Mouse (Mus musculus) stomach, embryonic 14.5 days (tissue): ENCODE results near the gene Adcy1. TPM values are rescaled to one million over a fixed set of nuclear protein-coding genes. Genes with fewer than 3 reads are reported as not detected.

Experiments
- ATAC-seq: fragments of 200-750 bp; cut with Nextera tagmentation; 2 replicates; pipeline ENCODE4 v1.8.0; 2017; ENCODE audit warnings: low read depth, moderate TSS enrichment; ENCODE audit not compliant: insufficient number of reproducible peaks, insufficient read depth, low FRiP score
- H3K27ac ChIP-seq: fragments of 300-500 bp; sonication (generic); 2 replicates; pipeline ENCODE4 v1.5.1; 2014; ENCODE audit warnings: mild to moderate bottlenecking, low read length, moderate library complexity, mixed read lengths
- H3K27me3 ChIP-seq: fragments of 300-500 bp; sonication (generic); 2 replicates; pipeline ENCODE4 v1.6.1; 2014; ENCODE audit warnings: low read length, control low read depth, mixed read lengths; ENCODE audit not compliant: control insufficient read depth, insufficient read depth
- H3K36me3 ChIP-seq: fragments of 300-500 bp; sonication (generic); 2 replicates; pipeline ENCODE4 v1.6.1; 2014; ENCODE audit warnings: mild to moderate bottlenecking, control low read depth, low read length, moderate library complexity, mixed read lengths; ENCODE audit not compliant: control insufficient read depth, insufficient read depth
- H3K4me1 ChIP-seq: fragments of 300-500 bp; sonication (generic); 2 replicates; pipeline ENCODE4 v1.6.1; 2014; ENCODE audit warnings: low read length, control low read depth, mixed read lengths; ENCODE audit not compliant: control insufficient read depth, insufficient read depth
- H3K4me2 ChIP-seq: fragments of 300-500 bp; sonication (generic); replicated peaks from 2 replicates; pipeline ENCODE4 v1.6.1; 2014; ENCODE audit warnings: low read depth, low read length, control low read depth
- H3K4me3 ChIP-seq: fragments of 300-500 bp; sonication (generic); 2 replicates; pipeline ENCODE4 v1.5.1; 2014; ENCODE audit warnings: low read depth, low read length, control low read depth
- H3K9ac ChIP-seq: fragments of 300-500 bp; sonication (generic); replicated peaks from 2 replicates; pipeline ENCODE4 v1.6.1; 2014; ENCODE audit warnings: low read depth, mild to moderate bottlenecking, control low read depth, low read length, moderate library complexity, mixed read lengths
- H3K9me3 ChIP-seq: fragments of 300-500 bp; sonication (generic); 2 replicates; pipeline ENCODE4 v1.6.1; 2016; ENCODE audit warnings: low read depth, low read length, control low read depth; ENCODE audit not compliant: control insufficient read depth
- WGBS: fragments of 180-500 bp; shearing (Covaris S2); extraction: QIAGEN DNeasy Blood & Tissue Kit; methylation state at CpG from one replicate; pipeline ENCODE4 v1.1.7; 2014; 5-methylcytosine and 5-hydroxymethylcytosine counted together
- polyA plus RNA-seq: library from polyadenylated mRNA; unstranded; fragments of >200 nt; fragmentation: Nextera tagmentation; extraction: Ambion mirVana; gene quantifications from 2 replicates; pipeline ENCODE4 v1.2.1, GENCODE M21; 2014

Adcy1 gene
- polyA plus RNA-seq, 1 experiment from 2014 or later: 4.4 TPM

DNA sequence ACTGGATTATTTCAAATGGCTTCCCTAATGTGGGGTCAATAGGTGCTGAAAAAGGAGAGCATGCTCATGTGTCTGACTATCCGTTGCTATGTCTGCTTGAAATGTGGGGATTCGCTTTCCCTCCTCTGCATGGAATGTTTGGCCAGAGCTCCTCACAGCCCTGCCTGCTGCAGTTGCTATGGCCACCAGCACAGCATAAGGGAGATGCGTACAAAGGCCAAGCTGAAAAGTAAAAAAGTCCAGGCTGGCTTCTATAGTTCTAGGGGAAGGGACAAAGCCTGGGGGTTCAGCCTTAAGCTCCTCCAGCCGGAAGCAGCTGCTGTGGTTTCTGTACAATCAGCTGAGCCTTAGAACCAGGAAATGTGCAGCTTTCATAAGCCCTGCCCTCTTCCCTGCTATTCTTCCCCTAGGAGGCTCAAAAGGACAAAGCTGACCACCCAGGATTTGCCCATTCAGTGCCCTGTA is 97.4 kb downstream of the Adcy1 start:
- WGBS: 13% methylated on average over 4 of the region's 4 CpGs
- H3K27me3 ChIP-seq: no peaks in the 10 kb centered on the region
- H3K4me3 ChIP-seq: no peak overlapping the region
- H3K9me3 ChIP-seq: no peaks in the 10 kb centered on the region
- H3K36me3 ChIP-seq: no peaks in the 10 kb centered on the region
- H3K9ac ChIP-seq: no peak overlapping the region
- peaks cover 14% of the 10 kb centered on the region for H3K4me1 ChIP-seq
- no peak overlapping the region for H3K4me2 ChIP-seq
- peak; percentile 80 for ATAC-seq
- peak overlapping the region; percentile 90 for H3K27ac ChIP-seq

DNA sequence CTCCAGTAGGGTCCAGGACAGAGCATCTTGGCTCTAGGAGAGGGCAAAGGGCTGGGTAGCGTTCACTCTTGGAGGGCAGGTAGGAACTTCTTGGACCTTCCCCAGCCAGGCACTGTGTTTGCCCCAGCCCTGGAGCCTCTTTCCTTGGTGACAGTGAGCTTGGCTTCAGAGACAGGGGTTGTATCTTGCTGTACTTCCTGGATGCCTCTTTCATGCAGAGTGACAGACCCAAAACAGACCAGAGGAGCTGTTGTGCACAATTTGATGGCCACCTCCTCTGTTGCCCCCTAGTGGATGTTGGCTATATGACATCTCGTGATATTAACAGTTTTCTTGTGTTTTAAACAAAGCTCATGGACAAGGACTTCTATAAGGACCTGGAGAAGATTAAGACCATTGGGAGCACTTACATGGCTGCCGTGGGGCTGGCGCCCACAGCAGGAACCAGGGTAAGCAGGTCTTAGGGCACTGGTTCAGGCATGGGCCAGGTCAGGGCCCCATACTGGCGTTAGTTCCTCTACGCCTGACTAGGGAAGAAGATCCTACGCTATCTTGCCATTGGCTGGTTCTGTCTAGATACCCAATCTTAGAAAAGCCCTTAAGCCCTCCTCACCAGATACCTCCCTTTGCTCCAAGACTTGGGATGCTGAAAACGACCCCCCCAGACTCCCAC is 98.3 kb downstream of the Adcy1 start:
- no peak for ATAC-seq
- Histone ChIP-seq H3K4me3 (no peak overlapping the region), H3K9me3 (no peaks in the 10 kb centered on the region), H3K9ac (no peak overlapping the region), H3K36me3 (no peaks in the 10 kb centered on the region), H3K27me3 (no peaks in the 10 kb centered on the region), H3K27ac (peak overlapping the region; percentile 82; the same call in 1 of the 2 replicates), H3K4me1 (peaks cover 14% of the 10 kb centered on the region), H3K4me2 (no peak overlapping the region)
- 84% methylated on average over 8 of the region's 8 CpGs for WGBS

DNA sequence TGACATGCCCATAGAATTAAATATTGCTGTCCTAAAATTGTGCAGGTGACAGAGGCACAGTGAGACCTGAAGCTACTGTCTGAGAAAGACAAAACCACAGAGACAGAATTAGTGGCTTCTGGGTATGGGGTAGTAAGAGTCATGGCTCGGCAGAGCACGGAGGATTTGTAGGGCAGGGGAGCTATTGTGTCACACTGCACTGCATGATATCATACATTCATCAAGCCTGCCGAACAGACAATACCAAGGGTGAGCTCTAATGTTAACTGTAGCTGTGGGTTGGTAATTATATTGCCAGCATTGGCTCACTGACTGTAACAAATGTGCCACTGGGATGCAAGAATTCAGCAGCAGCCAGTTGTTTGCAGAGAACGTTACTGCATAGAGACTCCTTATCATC is 101.1 kb downstream of the Adcy1 start:
- no peak overlapping the region for H3K9ac ChIP-seq
- no peaks in the 10 kb centered on the region for H3K9me3 ChIP-seq
- 78% methylated on average over 4 of the region's 4 CpGs for WGBS
- no peaks in the 10 kb centered on the region for H3K36me3 ChIP-seq
- ATAC-seq: no peak
- peaks cover 14% of the 10 kb centered on the region for H3K4me1 ChIP-seq
- H3K27me3 ChIP-seq: no peaks in the 10 kb centered on the region
- no peak overlapping the region for H3K4me2 ChIP-seq
- H3K27ac ChIP-seq: no peak overlapping the region
- H3K4me3 ChIP-seq: no peak overlapping the region

DNA sequence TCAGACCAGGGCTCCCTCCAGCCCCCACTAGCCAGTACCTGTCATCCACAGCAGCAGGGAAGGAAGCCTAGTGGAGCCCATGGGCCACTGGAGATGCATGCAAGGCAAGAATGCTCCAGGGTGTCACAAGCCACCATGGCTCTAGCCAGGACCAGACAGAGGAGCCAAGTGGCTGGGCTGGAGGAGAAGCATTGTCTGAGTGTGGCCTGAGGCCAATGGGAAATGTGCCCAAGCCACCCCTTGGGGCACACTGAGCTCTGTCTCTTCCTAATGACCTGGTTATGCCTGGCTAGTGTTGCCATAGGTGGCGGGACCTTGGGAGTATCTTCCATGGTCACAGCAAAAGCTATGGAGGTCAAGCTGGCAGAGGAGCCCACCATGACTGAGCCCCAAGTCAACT is 106.4 kb downstream of the Adcy1 start:
- Histone ChIP-seq H3K27ac (no peak overlapping the region), H3K27me3 (no peaks in the 10 kb centered on the region), H3K4me1 (no peaks in the 10 kb centered on the region), H3K4me3 (no peak overlapping the region), H3K36me3 (no peaks in the 10 kb centered on the region), H3K9me3 (no peaks in the 10 kb centered on the region), H3K4me2 (no peak overlapping the region), H3K9ac (no peak overlapping the region)
- no peak for ATAC-seq
- 94% methylated on average over 1 of the region's 1 CpGs for WGBS

DNA sequence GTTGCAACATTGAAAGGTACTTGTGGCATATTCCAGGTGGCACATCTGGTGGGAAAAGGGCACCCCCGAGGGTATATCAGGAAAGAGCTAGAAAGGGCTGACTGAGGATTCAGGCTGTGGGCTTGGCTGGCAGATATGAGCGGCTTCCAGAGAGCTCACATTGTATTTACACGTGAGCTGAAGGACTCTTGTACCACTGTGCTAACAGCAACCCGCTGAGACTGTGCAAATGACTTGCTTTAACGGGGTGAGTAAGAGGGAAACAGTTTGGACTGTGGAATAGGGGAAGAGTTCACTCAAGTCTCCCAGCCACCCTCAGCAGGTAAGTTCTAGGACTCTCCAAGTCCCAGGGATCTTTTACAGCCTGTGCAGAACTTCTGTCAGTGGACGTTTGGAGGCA is 110.4 kb downstream of the Adcy1 start:
- no peak overlapping the region for H3K27ac ChIP-seq
- H3K4me1 ChIP-seq: no peaks in the 10 kb centered on the region
- 82% methylated on average over 6 of the region's 6 CpGs for WGBS
- no peak overlapping the region for H3K9ac ChIP-seq
- H3K4me3 ChIP-seq: no peak overlapping the region
- no peak overlapping the region for H3K4me2 ChIP-seq
- H3K36me3 ChIP-seq: no peaks in the 10 kb centered on the region
- no peak for ATAC-seq
- no peaks in the 10 kb centered on the region for H3K9me3 ChIP-seq
- no peaks in the 10 kb centered on the region for H3K27me3 ChIP-seq

DNA sequence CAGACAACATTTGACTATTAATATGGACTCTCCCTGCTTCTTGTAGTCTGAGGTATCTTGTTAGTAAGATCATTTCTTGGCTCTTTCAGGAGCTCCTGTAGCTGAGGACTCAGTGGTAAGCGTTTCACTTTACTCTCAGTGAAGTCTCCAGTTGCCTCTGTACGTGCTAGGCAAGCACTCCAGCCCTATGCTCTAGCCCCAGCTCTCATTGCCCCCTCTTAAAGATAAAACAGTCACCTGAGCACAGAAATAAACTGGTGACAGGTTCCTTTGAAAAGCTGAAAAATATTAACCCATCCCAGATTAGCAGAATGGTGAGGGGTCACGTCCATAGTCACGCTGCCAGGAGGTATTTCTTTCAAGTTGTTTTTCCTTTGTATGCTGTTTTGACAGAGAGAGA is 115.4 kb downstream of the Adcy1 start:
- Histone ChIP-seq H3K4me2 (no peak overlapping the region), H3K4me3 (no peak overlapping the region), H3K27ac (no peak overlapping the region), H3K36me3 (no peaks in the 10 kb centered on the region), H3K27me3 (no peaks in the 10 kb centered on the region), H3K9me3 (no peaks in the 10 kb centered on the region), H3K4me1 (no peaks in the 10 kb centered on the region), H3K9ac (no peak overlapping the region)
- no peak for ATAC-seq
- WGBS: 46% methylated on average over 4 of the region's 4 CpGs

- Histone ChIP-seq H3K36me3 (no peaks in the 10 kb centered on the region), H3K4me1 (no peaks in the 10 kb centered on the region), H3K4me3 (no peak overlapping the region), H3K4me2 (no peak overlapping the region), H3K27me3 (no peaks in the 10 kb centered on the region), H3K27ac (no peak overlapping the region), H3K9ac (no peak overlapping the region), H3K9me3 (no peaks in the 10 kb centered on the region)
- 55% methylated on average over 2 of the region's 2 CpGs for WGBS
- ATAC-seq: no peak
Measured at GRCm38 (mm10) chr11:7179276-7179675, 116.0 kb downstream of the Adcy1 start.

- WGBS: 40% methylated on average over 8 of the region's 8 CpGs
- H3K27ac ChIP-seq: no peak overlapping the region
- ATAC-seq: no peak
Measured at GRCm38 (mm10) chr11:7182409-7183042, 119.2 kb downstream of the Adcy1 start.

More at GRCm38 (mm10) chr11:7182409-7183042, 119.2 kb downstream of the Adcy1 start:
- Histone ChIP-seq H3K4me3 (no peak overlapping the region), H3K4me1 (no peaks in the 10 kb centered on the region), H3K9ac (no peak overlapping the region), H3K36me3 (no peaks in the 10 kb centered on the region), H3K27me3 (no peaks in the 10 kb centered on the region), H3K4me2 (no peak overlapping the region), H3K9me3 (no peaks in the 10 kb centered on the region)
